Mouse (Mus musculus): ENCODE results near the gene Slco1a6. TPM values are rescaled to one million over a fixed set of nuclear protein-coding genes. Genes with fewer than 3 reads are reported as not detected.

Slco1a6 gene
- polyA plus RNA-seq (2012; rRNA removed) = not detected in 2 replicates

GRCm38 (mm10) chr6:142208421-142208820 lies at the start of gene Slco1a6:
Gene Slco1a6 (minus strand): TSS chr6:142208521.

Other genes starting within 250 kb of the Slco1a6 start
- gene Gm6614, start 197.1 kb downstream of the Slco1a6 start, polyA plus RNA-seq (2012; rRNA removed) = not detected in 2 replicates
- gene Iapp, start 89.9 kb upstream of the Slco1a6 start, polyA plus RNA-seq (2012; rRNA removed) = 0.08 TPM in 1 of 2 replicates, not detected in the other
- not detected in 2 replicates for gene Slco1a5, start 114.5 kb upstream of the Slco1a6 start, polyA plus RNA-seq (2012; rRNA removed)
- 2.6 and 3.0 TPM in 2 replicates for gene Pyroxd1, start 137.1 kb upstream of the Slco1a6 start, polyA plus RNA-seq (2012; rRNA removed)
- gene Recql, start 178.6 kb upstream of the Slco1a6 start, polyA plus RNA-seq (2012; rRNA removed) = 11.2 and 12.2 TPM in 2 replicates
- gene Golt1b, start 178.7 kb upstream of the Slco1a6 start, polyA plus RNA-seq (2012; rRNA removed) = 8.0 and 9.9 TPM in 2 replicates
- gene Spx, start 204.9 kb upstream of the Slco1a6 start, polyA plus RNA-seq (2012; rRNA removed) = 0.49 and 0.75 TPM in 2 replicates

Measured in liver, embryonic 14 days (tissue).